In the genomic region with DNA sequence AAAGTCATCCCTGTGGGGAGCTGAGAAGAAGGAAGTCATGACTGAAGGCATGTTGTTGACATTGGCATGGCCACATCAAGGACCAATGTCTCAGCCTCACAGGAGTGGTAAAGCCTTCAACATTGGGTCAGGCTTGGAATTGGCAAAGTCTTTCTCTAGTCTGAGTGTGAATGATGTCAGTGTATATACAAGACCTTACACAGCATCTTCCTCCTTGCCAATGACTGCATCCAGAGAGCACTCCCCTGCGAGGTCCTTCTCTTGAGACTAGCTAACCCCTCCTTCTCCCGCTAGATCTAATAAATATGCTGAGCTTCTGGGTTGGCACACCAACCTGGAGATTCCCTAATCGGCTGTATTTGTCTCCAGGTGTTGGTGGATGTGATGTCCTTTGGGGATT, we compare ENCODE assay signal across 18 mouse cellular contexts.
"Had no signal": no experiment of that assay in that cellular context is flagged by ENCODE, and none has a peak within 500 bp of the region (broad histone marks: within the 10 kb centered on the region; RNA-seq: fewer than 3 reads in every experiment).

No protein-coding gene starts in this region.

- H3K27ac ChIP-seq: forebrain, embryonic 15.5 days; gastrocnemius, adult 2 months; heart, embryonic 10.5 days; hindbrain, embryonic 10.5 days; hindbrain, embryonic 12.5 days; hindbrain, embryonic 14.5 days; intestine, embryonic 15.5 days; layer of hippocampus, adult 2 months; left cerebral cortex, adult 2 months; limb, embryonic 13.5 days had no signal

- H3K36me3 ChIP-seq: forebrain, embryonic 15.5 days; heart, embryonic 10.5 days; heart, embryonic 12.5 days; hindbrain, embryonic 10.5 days; hindbrain, embryonic 12.5 days; intestine, embryonic 15.5 days; limb, embryonic 13.5 days had no signal

- H3K9me3 ChIP-seq: forebrain, embryonic 15.5 days; heart, embryonic 10.5 days; heart, embryonic 12.5 days; hindbrain, embryonic 10.5 days; hindbrain, embryonic 12.5 days; intestine, embryonic 15.5 days; limb, embryonic 13.5 days had no signal

- H3K9ac ChIP-seq: forebrain, embryonic 15.5 days; forebrain, postnatal 0 days; heart, embryonic 12.5 days; hindbrain, embryonic 12.5 days; hindbrain, embryonic 14.5 days; intestine, embryonic 15.5 days; limb, embryonic 13.5 days had no signal

- H3K4me1 ChIP-seq: forebrain, embryonic 15.5 days; hindbrain, embryonic 10.5 days; hindbrain, embryonic 12.5 days; intestine, embryonic 15.5 days; limb, embryonic 13.5 days had no signal

- DNase-seq: gastrocnemius, adult 2 months; gastrocnemius, postnatal 10 days; gastrocnemius, postnatal 25 days; kidney, adult 8-10 months had no signal

- H3K27me3 ChIP-seq: forebrain, embryonic 15.5 days; heart, embryonic 12.5 days; hindbrain, embryonic 12.5 days; intestine, embryonic 15.5 days; limb, embryonic 13.5 days had no signal

- H3K4me2 ChIP-seq: forebrain, embryonic 15.5 days; hindbrain, embryonic 12.5 days; hindbrain, embryonic 14.5 days; intestine, embryonic 15.5 days; limb, embryonic 13.5 days had no signal

- ATAC-seq: forebrain, embryonic 15.5 days; forebrain, postnatal 0 days; hindbrain, embryonic 16.5 days; inflammation-experienced regulatory T-cells, adult 6 months; intestine, embryonic 15.5 days; intestine, postnatal 0 days had no signal

- H3K4me3 ChIP-seq: forebrain, embryonic 15.5 days; gastrocnemius, adult 2 months; heart, embryonic 10.5 days; hindbrain, embryonic 10.5 days; hindbrain, embryonic 12.5 days; intestine, embryonic 15.5 days; layer of hippocampus, adult 2 months; left cerebral cortex, adult 2 months; limb, embryonic 13.5 days had no signal
